Mouse (Mus musculus): ENCODE results near the gene Atrip. TPM values are rescaled to one million over a fixed set of nuclear protein-coding genes. Genes with fewer than 3 reads are reported as not detected.

Gene Atrip
- polyA plus RNA-seq, 1 experiment from 2014 or later, result 33.4 TPM

- 89% methylated on average over 4 of the region's 4 CpGs for WGBS
- peaks cover 71% of the 10 kb centered on the region for H3K36me3 ChIP-seq
- H3K4me2 ChIP-seq, result no peak overlapping the region
Observed at GRCm38 (mm10) chr9:109056916-109057315, 17.0 kb downstream of the Atrip start.

GRCm38 (mm10) chr9:109056081-109056690, 17.7 kb downstream of the Atrip start:
- H3K36me3 ChIP-seq, result peaks cover 74% of the 10 kb centered on the region
- H3K27ac ChIP-seq, result no peak overlapping the region
- H3K4me3 ChIP-seq (replicated peaks), result no peak overlapping the region
- H3K9me3 ChIP-seq, result no peaks in the 10 kb centered on the region
- H3K4me1 ChIP-seq (replicated peaks), result peaks cover 18% of the 10 kb centered on the region
- WGBS, result 90% methylated on average over 17 of the region's 17 CpGs
- no peak overlapping the region for H3K9ac ChIP-seq (replicated peaks)
- ATAC-seq (ENCODE audit: insufficient number of reproducible peaks, insufficient read depth, low FRiP score, low TSS enrichment, low read depth), result no peak
- H3K4me2 ChIP-seq, result no peak overlapping the region
- no peaks in the 10 kb centered on the region for H3K27me3 ChIP-seq

More at GRCm38 (mm10) chr9:109056916-109057315, 17.0 kb downstream of the Atrip start:
- no peak for ATAC-seq (ENCODE audit: insufficient number of reproducible peaks, insufficient read depth, low FRiP score, low TSS enrichment, low read depth)
- Histone ChIP-seq H3K9me3 (no peaks in the 10 kb centered on the region), H3K4me1 (replicated peaks) (peaks cover 18% of the 10 kb centered on the region), H3K4me3 (replicated peaks) (no peak overlapping the region), H3K27ac (no peak overlapping the region), H3K27me3 (no peaks in the 10 kb centered on the region), H3K9ac (replicated peaks) (no peak overlapping the region)

- WGBS, result 91% methylated on average over 12 of the region's 12 CpGs
- H3K9ac ChIP-seq (replicated peaks), result peak overlapping the region; percentile 45; the same call in 1 of the 2 replicates
- peaks cover 72% of the 10 kb centered on the region for H3K36me3 ChIP-seq
- H3K4me3 ChIP-seq (replicated peaks), result 0 out of 2 replicates have a peak overlapping the region, but pooled peaks have one; percentile 12
- H3K4me2 ChIP-seq, result peak overlapping the region; percentile 34
- H3K27me3 ChIP-seq, result no peaks in the 10 kb centered on the region
- peaks cover 18% of the 10 kb centered on the region for H3K4me1 ChIP-seq (replicated peaks)
- no peak for ATAC-seq (ENCODE audit: insufficient number of reproducible peaks, insufficient read depth, low FRiP score, low TSS enrichment, low read depth)
- H3K27ac ChIP-seq, result no peak overlapping the region
- H3K9me3 ChIP-seq, result no peaks in the 10 kb centered on the region
Observed at GRCm38 (mm10) chr9:109055271-109056030, 18.5 kb downstream of the Atrip start.

- Histone ChIP-seq H3K4me3 (replicated peaks) (peak overlapping the region; percentile 12; the same call in 1 of the 2 replicates), H3K9ac (replicated peaks) (peak overlapping the region; percentile 45; the same call in 1 of the 2 replicates), H3K4me1 (replicated peaks) (peaks cover 17% of the 10 kb centered on the region), H3K4me2 (peak overlapping the region; percentile 34), H3K36me3 (peaks cover 68% of the 10 kb centered on the region), H3K27me3 (no peaks in the 10 kb centered on the region), H3K27ac (peak overlapping the region; percentile 67; the same call in 1 of the 2 replicates), H3K9me3 (no peaks in the 10 kb centered on the region)
- no peak for ATAC-seq (ENCODE audit: insufficient number of reproducible peaks, insufficient read depth, low FRiP score, low TSS enrichment, low read depth)
- WGBS, result 13% methylated on average over 7 of the region's 7 CpGs
Observed at GRCm38 (mm10) chr9:109054712-109055111, 19.2 kb downstream of the Atrip start.

- no peak for ATAC-seq (ENCODE audit: insufficient number of reproducible peaks, insufficient read depth, low FRiP score, low TSS enrichment, low read depth)
- 73% methylated on average over 6 of the region's 6 CpGs for WGBS
- H3K4me2 ChIP-seq, result no peak overlapping the region
- H3K36me3 ChIP-seq, result peaks cover 69% of the 10 kb centered on the region
- no peak overlapping the region for H3K4me3 ChIP-seq (replicated peaks)
- peaks cover 9% of the 10 kb centered on the region for H3K4me1 ChIP-seq (replicated peaks)
- no peak overlapping the region for H3K9ac ChIP-seq (replicated peaks)
- no peaks in the 10 kb centered on the region for H3K27me3 ChIP-seq
- H3K9me3 ChIP-seq, result no peaks in the 10 kb centered on the region
- H3K27ac ChIP-seq, result no peak overlapping the region
Observed at GRCm38 (mm10) chr9:109053851-109054250, 20.1 kb downstream of the Atrip start.

DNA sequence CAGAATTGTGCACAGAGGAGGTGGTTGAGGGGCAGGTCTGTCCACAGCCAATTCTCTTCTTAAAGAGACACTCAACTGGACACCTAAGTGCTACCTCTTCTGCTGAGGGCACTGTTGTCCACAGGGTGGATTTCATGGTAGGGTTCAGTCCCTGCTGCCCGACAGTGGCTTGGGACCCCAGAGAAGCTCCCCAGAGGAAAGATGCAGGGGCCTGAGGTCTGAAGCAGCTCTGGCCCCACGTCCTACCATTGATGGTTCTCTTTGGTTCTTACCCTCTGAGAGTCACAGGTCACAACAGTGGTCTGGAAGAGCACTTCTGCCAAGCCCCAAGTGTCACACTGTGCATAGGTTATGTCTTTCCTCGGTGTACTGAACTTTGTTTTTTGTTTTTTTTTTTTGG, 20.6 kb downstream of the Atrip start:
- H3K9ac ChIP-seq (replicated peaks), result no peak overlapping the region
- no peak for ATAC-seq (ENCODE audit: insufficient number of reproducible peaks, insufficient read depth, low FRiP score, low TSS enrichment, low read depth)
- no peak overlapping the region for H3K4me3 ChIP-seq (replicated peaks)
- peaks cover 69% of the 10 kb centered on the region for H3K36me3 ChIP-seq
- H3K9me3 ChIP-seq, result no peaks in the 10 kb centered on the region
- H3K27me3 ChIP-seq, result no peaks in the 10 kb centered on the region
- H3K4me2 ChIP-seq, result no peak overlapping the region
- H3K4me1 ChIP-seq (replicated peaks), result peaks cover 9% of the 10 kb centered on the region
- no peak overlapping the region for H3K27ac ChIP-seq
- WGBS, result 75% methylated on average over 3 of the region's 3 CpGs

DNA sequence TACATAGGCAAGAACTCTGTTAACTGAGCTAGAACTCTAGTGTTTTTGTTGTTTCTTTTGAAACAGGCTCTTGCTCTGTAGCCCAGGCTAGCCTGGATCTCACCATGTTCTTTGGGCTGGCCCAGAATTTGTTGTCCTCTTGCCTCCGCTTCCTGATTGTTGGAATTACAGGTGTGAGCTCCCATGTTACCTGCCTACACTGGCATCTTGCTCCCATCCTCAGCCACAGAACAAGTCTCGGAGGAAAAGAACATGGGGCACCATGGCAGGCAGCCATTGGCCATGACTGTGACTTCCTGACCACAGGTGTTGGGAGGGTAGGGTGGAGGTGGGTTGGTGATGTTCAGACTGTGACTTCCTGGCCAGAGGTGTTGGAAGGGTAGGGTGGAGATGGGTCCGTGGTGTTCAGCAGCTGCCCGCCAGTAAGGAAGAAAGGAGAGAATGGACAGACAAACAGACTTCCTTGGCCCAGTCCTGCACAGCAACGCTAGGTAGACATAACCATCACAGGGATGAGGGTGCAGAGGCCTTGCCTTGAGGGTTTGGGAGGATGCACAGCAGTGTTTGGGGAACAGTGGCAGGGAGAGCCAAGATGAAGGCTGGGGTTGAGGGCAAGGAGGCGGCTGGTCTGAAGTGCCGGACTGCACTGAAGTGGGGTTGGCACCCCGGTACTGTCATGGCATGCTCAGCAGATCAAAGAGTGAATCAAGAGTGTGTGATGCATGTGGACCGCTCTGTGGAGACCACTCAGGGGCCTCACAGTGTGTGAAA, 21.2 kb downstream of the Atrip start:
- peaks cover 9% of the 10 kb centered on the region for H3K4me1 ChIP-seq (replicated peaks)
- WGBS, result 87% methylated on average over 9 of the region's 9 CpGs
- H3K9me3 ChIP-seq, result no peaks in the 10 kb centered on the region
- H3K4me3 ChIP-seq (replicated peaks), result no peak overlapping the region
- no peaks in the 10 kb centered on the region for H3K27me3 ChIP-seq
- peaks cover 66% of the 10 kb centered on the region for H3K36me3 ChIP-seq
- no peak overlapping the region for H3K9ac ChIP-seq (replicated peaks)
- H3K4me2 ChIP-seq, result no peak overlapping the region
- H3K27ac ChIP-seq, result no peak overlapping the region
- ATAC-seq (ENCODE audit: insufficient number of reproducible peaks, insufficient read depth, low FRiP score, low TSS enrichment, low read depth), result no peak

- H3K36me3 ChIP-seq, result peaks cover 58% of the 10 kb centered on the region
- WGBS, result 88% methylated on average over 10 of the region's 10 CpGs
- H3K4me1 ChIP-seq (replicated peaks), result peaks cover 9% of the 10 kb centered on the region
Observed at GRCm38 (mm10) chr9:109051651-109052489, 22.1 kb downstream of the Atrip start.

GRCm38 (mm10) chr9:109051011-109051501, 22.9 kb downstream of the Atrip start:
- Histone ChIP-seq H3K9ac (replicated peaks) (no peak overlapping the region), H3K27me3 (no peaks in the 10 kb centered on the region), H3K4me2 (no peak overlapping the region), H3K9me3 (no peaks in the 10 kb centered on the region), H3K27ac (no peak overlapping the region), H3K36me3 (peaks cover 50% of the 10 kb centered on the region), H3K4me1 (replicated peaks) (peaks cover 9% of the 10 kb centered on the region), H3K4me3 (replicated peaks) (no peak overlapping the region)
- 91% methylated on average over 13 of the region's 13 CpGs for WGBS
- no peak for ATAC-seq (ENCODE audit: insufficient number of reproducible peaks, insufficient read depth, low FRiP score, low TSS enrichment, low read depth)

More at GRCm38 (mm10) chr9:109051651-109052489, 22.1 kb downstream of the Atrip start:
- Histone ChIP-seq H3K27ac (no peak overlapping the region), H3K9me3 (no peaks in the 10 kb centered on the region), H3K9ac (replicated peaks) (no peak overlapping the region), H3K4me2 (no peak overlapping the region), H3K4me3 (replicated peaks) (no peak overlapping the region), H3K27me3 (no peaks in the 10 kb centered on the region)
- ATAC-seq (ENCODE audit: insufficient number of reproducible peaks, insufficient read depth, low FRiP score, low TSS enrichment, low read depth), result no peak

- Histone ChIP-seq H3K9ac (replicated peaks) (no peak overlapping the region), H3K4me2 (no peak overlapping the region), H3K27ac (no peak overlapping the region), H3K4me1 (replicated peaks) (peaks cover 9% of the 10 kb centered on the region), H3K9me3 (no peaks in the 10 kb centered on the region), H3K36me3 (peaks cover 46% of the 10 kb centered on the region), H3K4me3 (replicated peaks) (no peak overlapping the region), H3K27me3 (no peaks in the 10 kb centered on the region)
- no peak for ATAC-seq (ENCODE audit: insufficient number of reproducible peaks, insufficient read depth, low FRiP score, low TSS enrichment, low read depth)
- WGBS, result 78% methylated on average over 3 of the region's 3 CpGs
Observed at GRCm38 (mm10) chr9:109050674-109050997, 23.3 kb downstream of the Atrip start.

Data from limb, embryonic 12.5 days (tissue).